Mouse (Mus musculus): ENCODE data around the gene Mast1.

Mast1 gene

GRCm38 (mm10) chr8:84874339-84874738, 62.8 kb downstream of the Mast1 start:
- in situ Hi-C loops (cut with MboI, MseI) = loop anchor here (5.0 kb wide), 1 partner anchor 33 kb away; the partner anchor contains the start of gene Dnase2a

GRCm38 (mm10) chr8:84873016-84873415, 64.1 kb downstream of the Mast1 start:
- in situ Hi-C loops (cut with MboI, MseI) = loop anchor here (5.0 kb wide), 1 partner anchor 34 kb away; the partner anchor contains the start of gene Dnase2a

GRCm38 (mm10) chr8:84872309-84872965, 64.7 kb downstream of the Mast1 start:
- in situ Hi-C loops (cut with MboI, MseI) = loop anchor here (5.0 kb wide), 1 partner anchor 35 kb away; the partner anchor contains the start of gene Dnase2a

DNA sequence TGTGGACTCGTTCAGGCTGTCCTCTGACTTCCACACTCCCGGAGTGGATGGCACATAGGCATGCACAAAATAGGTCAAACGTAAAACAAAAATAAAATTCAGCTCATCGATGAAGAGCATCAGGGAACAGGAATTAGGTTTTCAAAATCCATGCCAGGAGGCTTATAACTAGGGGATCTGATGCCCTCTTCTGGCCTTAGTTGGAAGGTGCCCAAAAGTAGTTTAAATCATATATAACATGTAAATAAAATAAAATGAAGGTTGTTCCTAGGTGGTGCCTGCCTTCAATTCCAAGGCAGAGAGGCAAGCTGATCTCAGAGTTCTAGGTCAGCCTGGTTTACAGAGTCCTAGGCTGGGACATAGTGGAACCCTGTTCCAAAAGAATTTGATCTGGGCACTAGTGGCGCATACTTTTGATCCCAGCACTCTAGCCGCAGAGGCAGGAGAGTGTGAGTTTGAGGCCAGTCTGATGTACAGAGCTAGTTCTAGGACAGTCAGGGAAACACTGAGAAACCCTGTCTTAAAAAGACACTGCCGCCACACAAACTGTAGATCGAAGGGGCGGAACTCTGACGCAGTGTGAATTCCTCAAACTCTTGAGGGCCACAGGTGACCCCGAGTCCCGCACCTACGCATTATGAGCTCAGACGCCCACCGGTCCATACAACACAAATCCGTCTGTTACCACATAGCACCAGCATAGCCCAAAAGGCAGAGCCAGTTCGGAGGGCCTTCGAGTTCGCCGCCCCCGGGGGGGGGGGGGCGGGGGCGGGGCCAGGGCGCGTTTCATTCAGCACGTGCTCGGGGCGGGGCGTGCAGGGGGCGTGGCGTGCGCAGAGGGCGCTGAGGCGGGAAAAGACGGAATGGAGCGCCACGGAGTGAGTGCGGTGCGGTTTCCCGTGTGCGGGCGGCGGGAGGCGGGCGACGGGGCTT, 65.5 kb downstream of the Mast1 start, which contains the start of gene Syce2:
Syce2 (plus strand) TSS at position 736 of the 933 bp plus-strand sequence.
- in situ Hi-C loops (cut with MboI, MseI) = loop anchor here (5.0 kb wide), 1 partner anchor 36 kb away; the partner anchor contains the start of gene Dnase2a

Data from T-helper 1 cell (primary cell).